Mouse (Mus musculus) layer of hippocampus, adult 9-10 months (tissue): ENCODE data around the gene Ankk1.

Experiments
- DNase-seq: peaks from one replicate; pipeline ENCODE4 v3.0.0; 2022; ENCODE audit warnings: low spot score

Ankk1 gene

DNA sequence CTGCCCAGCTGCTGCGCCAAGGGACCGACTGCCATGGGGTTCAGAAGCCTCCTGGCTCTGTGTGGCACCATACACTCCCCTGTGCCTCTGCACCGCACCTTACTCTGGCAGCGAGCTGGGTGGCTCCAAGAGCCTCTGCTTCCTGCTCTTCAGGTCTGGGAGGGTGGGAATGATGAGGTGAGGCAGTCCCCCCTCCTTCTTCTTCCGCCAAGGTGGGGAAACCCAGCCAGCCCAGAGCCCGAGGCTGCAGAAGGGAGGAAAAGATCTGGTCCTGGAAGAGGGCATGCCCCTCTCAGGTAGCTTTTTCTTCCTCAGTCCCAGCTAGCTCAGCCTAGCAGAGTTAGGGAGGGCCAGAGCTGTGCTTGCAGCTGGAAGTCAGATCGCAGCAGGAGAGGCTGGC lies at the start of gene Ankk1:
Gene Ankk1 (minus strand): TSS at position 101 of the 400 bp plus-strand sequence.
- no peak for DNase-seq

DNA sequence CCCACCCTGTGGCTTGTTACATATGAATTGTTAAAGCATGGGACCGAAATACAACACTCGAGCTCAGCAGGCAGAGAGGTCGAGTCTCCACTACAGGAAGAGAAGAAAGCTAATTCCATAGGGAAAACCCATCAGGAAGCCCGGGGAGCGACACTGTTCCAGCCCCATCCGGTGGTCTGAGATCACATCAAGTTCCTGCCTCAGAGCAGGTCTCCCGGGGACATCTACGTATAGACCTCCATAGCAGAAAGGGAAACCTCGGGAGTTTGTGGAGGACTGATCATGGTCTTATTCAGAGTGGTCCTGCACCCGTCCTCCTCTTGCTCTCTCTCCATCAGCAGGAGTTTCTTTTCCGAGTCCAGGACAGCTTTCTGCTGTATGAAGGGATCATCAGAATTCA lies 45.3 kb upstream of the Ankk1 start:
- DNase-seq: no peak

DNA sequence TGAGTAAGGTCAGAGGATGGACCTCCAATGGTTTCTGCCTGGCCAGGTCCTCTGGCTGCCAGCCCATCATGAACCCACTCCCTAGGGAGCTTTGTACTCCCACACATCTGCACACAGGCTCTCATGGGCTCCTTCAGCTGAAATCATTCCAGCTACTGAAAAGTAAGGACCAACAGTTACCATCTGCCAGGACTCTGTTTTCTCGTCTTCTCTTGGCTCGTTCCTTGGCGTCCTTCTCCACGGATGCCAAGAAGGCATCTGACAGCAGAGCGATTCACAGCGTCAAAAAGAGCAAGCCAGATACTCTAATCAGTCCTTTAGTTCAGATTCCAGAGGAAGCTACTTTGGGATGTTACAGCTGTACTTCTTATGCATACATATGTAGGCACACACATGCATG lies 44.1 kb upstream of the Ankk1 start:
- DNase-seq: no peak

DNA sequence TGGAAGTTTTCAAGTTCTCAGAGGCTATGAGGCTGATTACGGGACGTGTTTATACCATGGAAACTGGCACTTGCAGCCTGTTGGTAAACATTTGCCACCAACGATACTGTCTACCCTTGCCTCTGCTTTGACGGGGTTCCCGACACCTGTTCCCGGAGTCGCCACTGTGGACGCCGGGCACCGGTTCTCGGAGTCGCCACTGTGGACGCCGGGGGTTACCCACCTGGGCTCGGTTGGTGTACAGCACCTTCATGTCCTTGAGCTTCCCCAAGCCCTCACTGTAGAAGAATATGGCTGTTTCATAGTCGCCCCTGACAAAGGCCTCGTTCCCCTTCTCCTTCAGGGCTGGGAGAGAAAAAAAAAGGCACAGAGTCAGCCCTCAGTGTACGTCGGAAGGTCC lies 43.2 kb upstream of the Ankk1 start:
- no peak for DNase-seq

DNA sequence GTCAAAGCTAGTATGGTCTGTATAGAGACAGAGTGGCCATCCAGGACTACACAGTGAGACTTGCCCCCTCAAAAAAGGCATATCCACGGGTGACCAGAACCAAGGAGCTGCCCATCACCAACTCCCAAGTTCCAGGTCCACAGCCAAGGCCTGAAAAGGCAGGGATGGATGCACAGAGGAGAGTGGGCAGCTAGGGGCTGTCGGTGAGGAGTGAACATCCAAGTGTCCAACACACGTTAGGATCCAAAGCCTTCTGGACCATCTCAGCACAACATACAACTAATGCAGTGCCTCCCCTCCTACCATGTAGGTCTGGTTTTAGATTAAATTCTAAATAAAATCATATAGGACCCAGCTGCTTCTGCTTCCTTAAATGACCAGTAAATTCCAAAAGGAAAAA lies 29.3 kb upstream of the Ankk1 start:
- DNase-seq: no peak

DNA sequence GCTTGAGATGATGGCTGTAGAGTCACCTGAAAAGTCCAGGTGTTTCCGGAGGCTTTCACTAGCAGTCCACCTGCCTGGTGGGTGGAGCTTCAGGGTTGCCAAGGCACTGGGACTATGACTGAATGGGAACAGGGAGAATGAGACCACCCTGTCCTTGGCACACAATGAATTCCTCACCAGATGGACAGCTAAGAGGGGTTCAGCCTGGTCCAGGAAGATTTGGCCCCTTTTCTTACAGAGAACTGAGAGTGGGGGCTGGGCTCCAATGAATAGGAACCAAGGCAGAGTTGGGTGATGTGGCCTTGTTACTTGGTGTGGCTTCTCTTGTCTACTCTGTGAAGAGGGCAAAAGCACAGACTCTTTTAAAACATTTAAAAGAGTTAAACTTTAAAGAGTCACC lies 25.6 kb upstream of the Ankk1 start:
- DNase-seq: no peak

DNA sequence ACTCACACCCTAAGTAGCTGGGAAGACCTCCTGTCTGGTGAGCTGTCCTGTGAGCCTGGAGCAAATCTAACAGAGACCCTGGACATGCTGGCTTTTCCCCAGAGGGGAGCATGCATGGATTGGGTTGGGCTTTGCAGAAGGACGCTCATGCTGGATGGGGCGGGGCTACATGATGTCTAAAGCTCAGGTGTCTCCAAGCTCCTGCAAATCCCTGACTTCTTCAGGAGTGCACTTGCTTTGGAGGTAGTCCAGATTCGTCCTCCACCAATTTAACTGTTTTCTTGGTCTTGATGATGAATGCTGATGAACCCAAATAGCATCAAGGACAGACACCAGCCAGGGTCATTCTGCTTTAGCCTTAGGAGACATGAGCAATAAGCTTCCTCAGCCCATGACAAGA lies 23.7 kb upstream of the Ankk1 start:
- DNase-seq: no peak

DNA sequence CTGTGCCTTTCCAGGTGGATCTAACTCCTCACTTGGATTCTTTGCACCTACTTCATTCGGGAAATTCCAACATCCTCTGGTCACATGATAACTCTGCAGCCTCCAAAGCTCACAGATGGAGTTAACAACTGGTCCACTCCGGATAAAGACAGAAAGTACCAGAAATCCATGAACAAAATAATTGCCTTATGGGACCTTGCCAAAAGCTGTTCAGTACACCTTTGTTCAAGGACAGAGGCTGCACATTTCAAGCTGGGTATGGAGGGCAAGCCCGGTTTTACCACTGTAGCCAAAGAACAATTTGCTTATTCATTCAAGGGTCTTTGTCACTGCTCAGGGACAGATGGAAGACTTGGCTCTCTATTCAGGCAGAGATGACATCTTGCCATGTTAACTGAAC lies 15.8 kb upstream of the Ankk1 start:
- no peak for DNase-seq

DNA sequence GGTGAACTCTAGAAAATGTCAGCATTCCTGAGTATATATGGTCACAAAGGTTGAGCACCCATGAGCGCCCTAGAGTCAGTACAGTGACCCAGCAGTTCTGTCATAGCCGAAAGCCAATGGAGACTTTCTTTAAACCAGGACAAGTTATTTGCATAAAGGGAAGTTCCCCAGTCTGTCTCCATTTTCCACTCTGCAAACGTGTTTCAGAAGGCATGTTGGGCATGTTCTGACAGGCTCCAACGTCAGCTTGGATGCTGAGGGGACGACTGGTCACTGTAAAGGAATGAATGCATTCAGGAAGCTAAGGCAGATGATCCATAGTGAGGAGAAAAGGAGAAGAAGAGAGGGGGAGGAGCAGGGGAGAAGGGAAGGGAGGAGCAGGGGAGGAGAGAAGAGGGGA lies 657 bp upstream of the Ankk1 start:
- DNase-seq: no peak

DNA sequence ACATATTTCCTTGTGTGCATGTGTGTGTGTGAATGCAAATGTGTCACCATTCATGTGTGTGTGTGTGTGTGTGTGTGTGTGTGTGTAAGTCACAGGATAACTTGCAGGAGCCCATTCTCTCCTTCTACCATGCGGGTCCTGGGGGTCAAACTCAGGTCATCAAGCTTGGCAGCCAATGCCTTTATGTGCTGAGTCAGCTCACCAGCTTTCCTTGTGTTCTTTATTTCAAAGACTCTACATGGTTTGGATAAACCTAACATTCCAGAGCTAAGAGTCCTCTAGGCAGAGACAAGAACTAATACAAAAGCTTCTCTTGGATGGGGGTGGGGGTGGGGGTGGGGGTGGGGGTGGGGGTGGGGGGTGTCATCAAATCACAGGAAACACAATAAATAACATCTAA lies 1.2 kb downstream of the Ankk1 start:
- DNase-seq: no peak

DNA sequence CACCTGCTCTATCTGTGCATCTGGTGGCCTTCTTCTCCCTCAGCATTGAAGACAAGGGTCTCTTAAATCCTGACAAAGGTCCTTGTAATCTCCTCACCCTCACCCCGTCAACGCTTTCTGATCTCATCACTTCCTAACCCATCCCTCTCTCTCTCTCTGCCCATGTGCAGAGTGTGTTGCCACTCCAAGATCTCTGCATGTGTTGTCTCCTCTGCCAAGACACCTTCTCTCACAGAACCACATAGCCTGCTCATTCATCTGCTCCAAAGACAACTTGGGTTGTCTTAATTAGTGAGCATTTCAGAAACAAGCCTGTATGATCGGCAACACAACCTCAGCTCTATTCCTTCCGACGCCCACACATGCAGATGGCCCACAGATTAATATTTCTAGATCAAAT lies 3.0 kb downstream of the Ankk1 start:
- no peak for DNase-seq

DNA sequence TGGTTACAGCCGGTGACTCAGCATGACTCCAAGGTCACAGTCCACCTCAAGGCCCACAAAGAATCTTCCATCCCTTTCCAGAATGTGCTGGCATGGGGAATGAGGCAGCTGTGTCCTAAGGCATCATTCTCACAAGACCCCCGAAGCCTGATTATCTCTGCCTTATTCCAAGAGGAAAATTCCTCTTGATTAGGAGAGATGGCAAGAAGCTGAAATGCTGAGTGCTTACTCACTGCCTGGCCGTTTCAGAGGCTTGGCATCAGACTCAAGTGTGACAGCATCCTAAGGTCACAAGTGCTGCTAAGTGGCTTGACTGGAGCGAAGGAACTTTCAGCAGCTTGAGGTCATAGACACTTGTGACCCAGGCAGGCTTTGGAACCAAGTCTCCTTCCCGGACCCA lies 16.2 kb downstream of the Ankk1 start:
- no peak for DNase-seq

DNA sequence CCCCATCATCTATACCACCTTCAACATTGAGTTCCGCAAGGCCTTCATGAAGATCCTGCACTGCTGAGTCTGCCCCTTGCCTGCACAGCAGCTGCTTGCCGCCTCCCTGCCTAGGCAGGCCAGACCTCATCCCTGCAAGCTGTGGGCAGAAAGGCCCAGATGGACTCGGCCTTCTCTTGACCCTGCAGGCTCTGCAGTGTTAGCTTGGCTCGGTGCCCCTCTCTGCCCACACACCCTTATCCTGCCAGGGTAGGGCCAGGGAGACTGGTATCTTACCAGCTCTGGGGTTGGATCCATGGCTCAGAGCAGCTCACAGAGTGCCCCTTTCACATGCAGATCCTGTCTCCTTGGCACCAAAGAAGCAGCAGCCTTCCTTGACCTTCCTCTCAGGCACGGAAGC lies 19.8 kb downstream of the Ankk1 start:
- no peak for DNase-seq

DNA sequence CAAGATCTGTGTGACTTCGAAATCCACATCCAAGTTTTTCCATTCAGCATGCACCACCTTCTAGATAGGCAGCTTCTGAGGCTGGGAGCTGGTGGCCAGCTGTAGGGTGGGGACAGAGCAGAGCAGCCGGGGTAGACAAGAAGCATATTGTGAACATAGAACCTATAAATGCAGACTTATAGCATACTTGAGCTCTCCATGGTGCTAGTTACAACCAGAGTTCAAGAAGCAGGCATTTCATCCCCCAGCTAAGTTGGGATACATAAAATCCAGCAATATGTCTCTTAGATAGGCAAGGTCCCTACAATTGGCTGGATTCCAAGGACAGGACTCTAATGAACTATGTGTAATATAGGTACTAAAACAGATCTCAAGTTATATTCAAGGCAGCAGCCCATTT lies 23.1 kb downstream of the Ankk1 start:
- DNase-seq: no peak

DNA sequence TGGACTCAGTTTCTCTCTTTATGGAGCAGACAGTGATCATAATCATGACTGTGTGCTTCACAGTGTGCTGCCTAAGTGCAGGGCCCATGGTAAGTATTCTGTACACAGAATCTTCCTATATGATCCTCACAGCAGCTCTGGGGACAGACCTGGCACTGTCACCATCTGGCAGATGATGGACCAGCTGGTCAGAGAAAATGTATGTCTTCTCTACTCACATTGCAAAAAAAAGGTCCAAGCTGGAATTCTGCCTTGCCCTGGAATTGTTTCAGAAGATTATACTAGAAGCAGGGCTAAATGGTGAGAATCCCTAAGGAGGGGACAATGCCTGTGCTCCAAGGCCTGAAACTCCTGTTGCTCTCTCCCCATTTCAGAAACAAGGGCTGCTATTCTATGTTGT lies 30.8 kb downstream of the Ankk1 start:
- no peak for DNase-seq

DNA sequence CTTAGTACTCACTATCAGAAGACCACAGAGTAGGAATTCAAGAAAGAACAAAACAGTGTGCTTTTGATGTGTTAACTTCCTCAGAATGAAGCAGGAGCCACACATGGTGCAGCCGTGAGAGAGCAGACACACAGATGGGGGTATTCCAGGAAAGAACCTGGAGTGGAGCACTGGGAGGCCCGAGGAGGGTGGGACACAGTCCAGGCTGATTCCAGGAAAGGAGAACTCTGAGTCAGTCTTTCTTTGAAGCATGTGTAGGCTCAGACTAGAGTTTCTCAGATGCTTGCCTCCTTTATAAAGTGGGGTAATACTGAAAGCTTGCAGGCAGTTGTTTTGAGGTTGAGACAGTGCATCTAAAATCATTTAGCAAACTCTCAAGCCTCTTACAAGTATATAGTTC lies 34.6 kb downstream of the Ankk1 start:
- DNase-seq: no peak

DNA sequence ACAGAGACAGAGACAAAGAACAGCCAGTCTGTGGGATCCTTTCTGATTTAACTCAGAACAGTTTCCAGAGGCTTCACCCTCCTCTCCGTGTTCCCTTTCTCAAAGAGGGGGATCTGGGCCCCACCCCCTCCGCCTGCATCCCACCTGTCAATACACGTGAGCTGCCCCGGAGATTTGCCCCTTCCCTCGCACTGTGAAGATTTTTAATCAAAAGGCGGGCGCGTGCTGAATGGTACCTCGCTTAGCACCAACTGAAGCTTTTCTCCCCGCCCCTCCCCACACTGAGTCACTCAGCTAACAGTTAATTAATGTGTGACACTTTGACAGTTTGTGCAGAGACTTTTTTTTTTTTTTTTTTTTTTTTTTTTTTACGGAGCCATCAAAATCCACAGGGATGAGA lies 40.7 kb downstream of the Ankk1 start:
- DNase-seq: no peak

DNA sequence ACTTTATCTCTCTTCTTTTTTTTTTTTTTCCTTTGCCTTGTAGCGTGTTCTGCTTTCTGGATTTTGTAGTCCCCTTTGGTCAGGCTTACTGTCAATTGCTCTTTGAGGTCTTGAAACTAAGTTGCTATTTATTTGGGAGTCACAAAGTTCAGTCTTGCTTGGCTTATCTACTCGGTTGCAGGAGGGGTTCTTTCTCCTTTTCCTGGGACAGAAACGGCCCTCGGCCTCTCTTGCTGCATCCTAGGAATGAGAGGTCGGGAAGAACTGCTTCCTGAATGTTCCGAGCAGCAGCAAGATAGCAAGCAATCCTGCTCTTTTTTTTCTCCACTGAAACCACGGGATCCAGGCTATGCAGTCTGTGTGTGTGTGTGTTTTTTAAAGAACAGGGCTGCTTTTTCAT lies 41.5 kb downstream of the Ankk1 start:
- no peak for DNase-seq

DNA sequence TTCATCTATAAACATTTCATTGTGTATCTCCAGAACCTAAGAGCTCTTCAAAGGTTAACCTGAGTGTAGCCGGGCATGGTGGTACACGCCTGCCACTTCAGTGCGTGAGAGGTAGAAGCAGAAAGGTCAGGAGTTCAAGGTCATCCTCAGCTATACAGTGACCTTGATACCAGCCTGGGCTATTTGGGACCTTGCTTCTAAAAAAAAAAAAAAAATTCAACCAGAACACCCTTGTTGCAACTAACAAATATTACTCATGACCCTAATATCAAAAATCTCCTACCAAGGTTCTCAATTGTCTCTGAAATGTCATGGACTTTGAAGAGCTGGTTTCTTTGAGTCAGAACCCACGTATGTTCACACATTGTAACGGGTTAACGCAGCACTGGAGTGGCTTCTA lies 42.0 kb downstream of the Ankk1 start:
- no peak for DNase-seq

DNA sequence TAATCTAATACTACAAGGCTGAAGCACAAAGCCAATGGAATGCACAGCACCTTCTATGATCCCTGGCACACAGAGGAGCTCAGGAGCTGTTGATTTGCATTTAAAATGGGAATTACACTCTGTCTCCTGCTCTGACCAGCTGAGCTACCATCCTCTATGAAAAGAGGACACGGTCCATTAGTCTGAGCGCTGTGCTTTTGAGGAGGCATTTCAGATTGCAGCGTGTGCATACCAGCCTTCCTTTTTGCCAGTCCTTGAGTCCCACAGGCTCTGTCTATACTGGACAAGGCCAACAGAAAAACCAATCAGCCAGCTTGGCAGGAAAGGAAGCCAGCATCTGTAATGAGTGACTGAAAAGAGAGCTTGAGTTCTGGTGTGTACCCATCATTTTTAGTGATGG lies 42.8 kb downstream of the Ankk1 start:
- no peak for DNase-seq

DNA sequence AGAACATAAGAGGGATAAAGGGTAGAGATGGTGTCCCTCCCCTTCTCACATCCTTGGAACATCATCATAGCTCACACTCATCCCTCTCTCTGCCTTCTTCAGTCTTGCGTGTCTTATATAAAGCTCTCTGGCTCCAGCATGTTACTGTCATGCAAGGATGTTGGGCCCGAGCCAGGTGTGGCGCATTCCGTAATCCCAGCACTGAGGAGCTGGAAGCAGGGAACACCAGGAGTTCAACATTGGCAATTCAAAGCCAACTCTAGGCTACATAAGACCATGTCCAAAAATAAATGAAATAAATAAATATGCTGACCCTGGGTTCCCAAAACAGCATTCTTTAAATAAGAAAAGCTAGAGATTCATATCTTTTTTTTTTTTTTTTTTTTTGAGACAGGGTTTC lies 46.9 kb downstream of the Ankk1 start:
- DNase-seq: no peak

DNA sequence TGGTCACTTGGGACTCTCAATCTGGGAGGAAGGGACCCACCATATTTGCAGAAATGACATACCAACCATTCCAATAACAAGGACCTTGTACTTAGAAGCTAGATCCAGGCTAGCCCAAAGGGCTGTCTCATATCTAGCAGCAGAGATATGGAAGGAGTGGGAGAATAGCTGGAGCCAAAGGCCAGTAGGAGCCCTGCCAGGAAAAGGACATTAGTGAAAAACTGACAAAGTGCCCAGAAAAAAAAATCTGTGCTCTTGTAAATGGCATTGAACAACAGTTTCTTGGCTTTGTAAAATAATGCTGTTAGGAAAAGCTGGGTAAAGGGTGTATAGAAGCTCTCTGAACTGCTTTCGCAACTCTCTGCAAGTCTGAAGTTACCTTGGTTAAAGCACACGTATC lies 52.9 kb downstream of the Ankk1 start:
- DNase-seq: no peak

DNA sequence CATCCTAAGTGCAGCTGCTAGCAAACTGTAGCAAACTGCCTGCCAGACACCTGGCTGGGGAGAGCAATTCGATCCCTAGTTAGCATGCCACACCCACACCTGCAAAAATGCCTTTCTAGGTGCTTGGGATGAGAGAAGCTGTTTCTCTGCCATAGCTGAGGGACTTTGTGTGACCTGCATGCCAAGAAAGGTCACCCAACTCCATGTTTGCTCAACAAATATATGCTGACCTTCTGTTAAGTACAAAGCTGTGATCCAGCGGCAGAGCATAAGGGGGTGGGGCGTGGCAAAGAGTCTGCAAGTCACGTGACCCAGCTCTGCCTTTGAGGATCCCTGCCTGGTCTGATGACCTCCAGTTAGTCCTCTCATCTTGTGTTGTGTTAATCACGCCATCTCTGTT lies 61.1 kb downstream of the Ankk1 start:
- no peak for DNase-seq
